Mouse (Mus musculus) spleen, postnatal 36 days (tissue): Measurements from ENCODE around the gene Efcab2.
A peak's percentile ranks its signal among the peaks of the same experiment; 100 is the strongest.

ENCODE experiments used
- DNase-seq, 2 experiments: peaks; one replicate each; pipeline ENCODE4 v3.0.0; 2022; ENCODE audit warnings: low spot score in 2 of 2, mixed read lengths in 1 of 2

Gene Efcab2

GRCm38 (mm10) chr1:178405951-178406711 lies at the start of gene Efcab2:
TSS of gene Efcab2 (plus strand) at chr1:178406085.
- DNase-seq = peak; percentile 91

GRCm38 (mm10) chr1:178357776-178358710 lies 47.8 kb upstream of the Efcab2 start:
- no peak for DNase-seq

- DNase-seq = no peak
These were observed 45.6 kb upstream of the Efcab2 start for GRCm38 (mm10) chr1:178360264-178360663.

- no peak for DNase-seq
These were observed 45.2 kb upstream of the Efcab2 start for GRCm38 (mm10) chr1:178360702-178361101.

- DNase-seq = no peak
These were observed 40.7 kb upstream of the Efcab2 start for GRCm38 (mm10) chr1:178365171-178365570.

GRCm38 (mm10) chr1:178368121-178368520 lies 37.8 kb upstream of the Efcab2 start:
- no peak for DNase-seq

- peak; percentile 91 for DNase-seq
These were observed 37.2 kb upstream of the Efcab2 start for GRCm38 (mm10) chr1:178368548-178369271.

GRCm38 (mm10) chr1:178369272-178369651 lies 36.6 kb upstream of the Efcab2 start:
- DNase-seq = peak; percentile 43 to 46

- no peak for DNase-seq
These were observed 33.2 kb upstream of the Efcab2 start for GRCm38 (mm10) chr1:178372681-178373080.

GRCm38 (mm10) chr1:178375381-178375780 lies 30.5 kb upstream of the Efcab2 start:
- DNase-seq = no peak

- no peak for DNase-seq
These were observed 29.8 kb upstream of the Efcab2 start for GRCm38 (mm10) chr1:178376061-178376460.

- no peak for DNase-seq
These were observed 29.0 kb upstream of the Efcab2 start for GRCm38 (mm10) chr1:178376907-178377306.

- DNase-seq = no peak
These were observed 27.8 kb upstream of the Efcab2 start for GRCm38 (mm10) chr1:178378115-178378514.

- DNase-seq = no peak
These were observed 26.7 kb upstream of the Efcab2 start for GRCm38 (mm10) chr1:178379224-178379623.

- no peak for DNase-seq
These were observed 23.7 kb upstream of the Efcab2 start for GRCm38 (mm10) chr1:178382165-178382564.

GRCm38 (mm10) chr1:178388802-178389201 lies 17.1 kb upstream of the Efcab2 start:
- no peak for DNase-seq

- DNase-seq = no peak
These were observed 16.5 kb upstream of the Efcab2 start for GRCm38 (mm10) chr1:178389401-178389800.

- DNase-seq = peak; percentile 53 to 58
These were observed 12.9 kb upstream of the Efcab2 start for GRCm38 (mm10) chr1:178392970-178393369.

- DNase-seq = no peak
These were observed 10.8 kb upstream of the Efcab2 start for GRCm38 (mm10) chr1:178395091-178395490.

GRCm38 (mm10) chr1:178396383-178396782 lies 9.5 kb upstream of the Efcab2 start:
- DNase-seq = no peak

GRCm38 (mm10) chr1:178399879-178400278 lies 6.0 kb upstream of the Efcab2 start:
- DNase-seq = no peak

- no peak for DNase-seq
These were observed 5.2 kb upstream of the Efcab2 start for GRCm38 (mm10) chr1:178400652-178401051.
